ENCODE assay signal across 24 mouse cellular contexts in the genomic region with DNA sequence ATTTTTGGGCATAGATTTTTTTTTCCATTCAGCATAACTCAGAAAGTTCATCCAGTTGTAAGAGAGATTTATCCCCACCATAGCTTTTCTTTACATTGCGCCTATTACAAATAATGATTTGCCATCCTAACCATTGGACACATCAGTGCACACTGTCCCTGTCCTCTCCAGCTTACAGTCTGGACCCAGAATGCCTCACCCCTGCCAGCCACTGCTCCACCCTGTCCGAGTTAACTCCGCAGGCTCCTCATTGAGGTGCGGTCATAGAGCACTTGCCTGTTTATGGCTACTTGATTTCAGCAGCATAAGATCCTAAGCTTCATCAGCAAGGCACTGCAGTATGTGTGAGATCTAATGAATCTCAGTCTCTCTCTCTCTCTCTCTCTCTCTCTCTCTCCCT.
DNase-seq lines count a peak whose midpoint lies in the region; ATAC-seq and TF ChIP-seq lines count a peak whose summit lies in the region.
"Had no signal": no experiment of that assay in that cellular context is flagged by ENCODE, and none has a peak within 500 bp of the region (broad histone marks: within the 10 kb centered on the region; RNA-seq: fewer than 3 reads in every experiment).

No protein-coding gene starts in this region.

- H3K36me3 ChIP-seq in heart, embryonic 15.5 days, result peaks cover 17% of the 10 kb centered on the region; the same call in 1 of the 2 replicates
- H3K36me3 ChIP-seq in intestine, embryonic 15.5 days, result peaks cover 6% of the 10 kb centered on the region; the same call in 1 of the 2 replicates
- H3K36me3 ChIP-seq in intestine, postnatal 0 days (ENCODE audit: control insufficient read depth, insufficient read depth), result peaks cover 33% of the 10 kb centered on the region

- H3K4me2 ChIP-seq in heart, embryonic 15.5 days, result no peak overlapping the region
- no peak overlapping the region for H3K4me2 ChIP-seq in intestine, embryonic 15.5 days (replicated peaks)
- H3K4me2 ChIP-seq in intestine, postnatal 0 days (replicated peaks; ENCODE audit: low read depth), result no peak overlapping the region
- H3K4me2 ChIP-seq: forebrain, embryonic 13.5 days; heart, embryonic 11.5 days; hindbrain, embryonic 14.5 days had no signal

- intact Hi-C loops in heart, postnatal 14 days (cut with DNase I), result loop anchor here (5.0 kb wide), 1 partner anchor 93 kb away; a partner anchor contains a TSS
- intact Hi-C loops in heart, postnatal 25 days (cut with DNase I), result loop anchor here (5.0 kb wide), 1 partner anchor 93 kb away; a partner anchor contains a TSS

- ATAC-seq in heart, embryonic 15.5 days (replicated peaks; ENCODE audit: insufficient number of reproducible peaks, insufficient read depth, low FRiP score, low read depth), result no peak
- ATAC-seq in intestine, embryonic 15.5 days, result peak; percentile 54; the same call in 1 of the 2 replicates
- no peak for ATAC-seq in intestine, postnatal 0 days
- ATAC-seq: activated CD4-positive, CD25-positive, alpha-beta regulatory T cell, adult 4 months; forebrain, embryonic 13.5 days; forebrain, embryonic 16.5 days; hindbrain, postnatal 0 days; inflammation-experienced regulatory T-cells, adult 6 months had no signal

- H3K4me3 ChIP-seq in heart, embryonic 15.5 days, result no peak overlapping the region
- no peak overlapping the region for H3K4me3 ChIP-seq in intestine, embryonic 15.5 days (replicated peaks)
- no peak overlapping the region for H3K4me3 ChIP-seq in intestine, postnatal 0 days (ENCODE audit: low read depth, low read length)
- H3K4me3 ChIP-seq: forebrain, embryonic 10.5 days; forebrain, embryonic 13.5 days had no signal

- H3K27ac ChIP-seq in heart, embryonic 15.5 days, result peak overlapping the region; percentile 39; the same call in 1 of the 2 replicates
- H3K27ac ChIP-seq in intestine, embryonic 15.5 days, result no peak overlapping the region
- no peak overlapping the region for H3K27ac ChIP-seq in intestine, postnatal 0 days (ENCODE audit: low read depth, low read length)
- H3K27ac ChIP-seq: forebrain, embryonic 10.5 days; forebrain, embryonic 13.5 days; hindbrain, embryonic 14.5 days; hindbrain, postnatal 0 days had no signal

- H3K9me3 ChIP-seq in heart, embryonic 15.5 days (replicated peaks), result no peaks in the 10 kb centered on the region
- no peaks in the 10 kb centered on the region for H3K9me3 ChIP-seq in intestine, embryonic 15.5 days
- H3K9me3 ChIP-seq in intestine, postnatal 0 days (ENCODE audit: control insufficient read depth), result no peaks in the 10 kb centered on the region
- H3K9me3 ChIP-seq: forebrain, embryonic 10.5 days; forebrain, embryonic 13.5 days had no signal

- H3K27me3 ChIP-seq in heart, embryonic 15.5 days, result no peaks in the 10 kb centered on the region
- no peaks in the 10 kb centered on the region for H3K27me3 ChIP-seq in intestine, embryonic 15.5 days (replicated peaks)
- no peaks in the 10 kb centered on the region for H3K27me3 ChIP-seq in intestine, postnatal 0 days (replicated peaks; ENCODE audit: control insufficient read depth, insufficient read depth, low read length)
- H3K27me3 ChIP-seq: forebrain, embryonic 13.5 days had no signal

- H3K9ac ChIP-seq in heart, embryonic 15.5 days, result no peak overlapping the region
- no peak overlapping the region for H3K9ac ChIP-seq in intestine, embryonic 15.5 days
- H3K9ac ChIP-seq in intestine, postnatal 0 days (ENCODE audit: low read depth, low read length), result no peak overlapping the region
- H3K9ac ChIP-seq: forebrain, embryonic 13.5 days; hindbrain, embryonic 14.5 days had no signal

- peaks cover 32% of the 10 kb centered on the region for H3K4me1 ChIP-seq in heart, embryonic 15.5 days (replicated peaks)
- no peaks in the 10 kb centered on the region for H3K4me1 ChIP-seq in intestine, embryonic 15.5 days (replicated peaks)
- no peaks in the 10 kb centered on the region for H3K4me1 ChIP-seq in intestine, postnatal 0 days (replicated peaks; ENCODE audit: control insufficient read depth, insufficient read depth, low read length)
- H3K4me1 ChIP-seq: forebrain, embryonic 10.5 days; forebrain, embryonic 13.5 days had no signal

- no peak for TF ChIP-seq CTCF in intestine, postnatal 0 days (IDR thresholded peaks at IDR 0.05; ENCODE audit: low read depth)

- 86% methylated on average over 4 of the region's 4 CpGs for WGBS in heart, embryonic 15.5 days
- WGBS in intestine, embryonic 15.5 days, result 82% methylated on average over 4 of the region's 4 CpGs
- 47% methylated on average over 4 of the region's 4 CpGs for WGBS in intestine, postnatal 0 days

- peak; percentile 60 for DNase-seq in heart, adult 11 months
- no peak for DNase-seq in heart, postnatal 14 days
- no peak for DNase-seq in heart, postnatal 25 days (ENCODE audit: low spot score)
- DNase-seq: adrenal gland, adult 8-10 months; adrenal gland, postnatal 25 days; cerebellum, adult 11-12 months; cerebellum, adult 9-10 months; cerebellum, postnatal 14 days; gastrocnemius, postnatal 10 days; gastrocnemius, postnatal 36 days; heart, postnatal 4 days; kidney, adult 18-20 months; kidney, adult 9 months had no signal
